Mouse (Mus musculus): ENCODE results near the gene Stt3b. TPM values are rescaled to one million over a fixed set of nuclear protein-coding genes. Genes with fewer than 3 reads are reported as not detected.
"Not testable (repeated sequence)": the region's sequence is repeated elsewhere in the genome, so short reads cannot be mapped to it uniquely, and the experiment has no call there.

Stt3b gene
- polyA plus RNA-seq, 1 experiment = not detected

GRCm38 (mm10) chr9:115287774-115288434, 22.3 kb downstream of the Stt3b start:
- Histone ChIP-seq H3K4me1 (ENCODE audit: control insufficient read depth, insufficient read depth, low read length) (peaks cover 8% of the 10 kb centered on the region; the same call in 1 of the 2 replicates), H3K4me3 (ENCODE audit: insufficient read depth, low read depth, low read length) (no peak overlapping the region), H3K27ac (ENCODE audit: insufficient read depth, low read depth, low read length) (no peak overlapping the region)
- WGBS = 87% methylated on average over 6 of the region's 6 CpGs
- TF ChIP-seq POLR2A (IDR thresholded peaks at IDR 0.05; ENCODE audit: insufficient read depth, low read depth, low read length) = no peak
- no peak for TF ChIP-seq CTCF (IDR thresholded peaks at IDR 0.05; ENCODE audit: insufficient read depth, low read depth, low read length)

GRCm38 (mm10) chr9:115284385-115284784, 25.8 kb downstream of the Stt3b start:
- Histone ChIP-seq H3K4me3 (ENCODE audit: insufficient read depth, low read depth, low read length) (no peak overlapping the region), H3K4me1 (ENCODE audit: control insufficient read depth, insufficient read depth, low read length) (peaks cover 10% of the 10 kb centered on the region; the same call in 1 of the 2 replicates), H3K27ac (ENCODE audit: insufficient read depth, low read depth, low read length) (no peak overlapping the region)
- TF ChIP-seq CTCF (IDR thresholded peaks at IDR 0.05; ENCODE audit: insufficient read depth, low read depth, low read length) (no peak), POLR2A (IDR thresholded peaks at IDR 0.05; ENCODE audit: insufficient read depth, low read depth, low read length) (no peak)
- 80% methylated on average over 4 of the region's 4 CpGs for WGBS

GRCm38 (mm10) chr9:115283403-115283802, 26.8 kb downstream of the Stt3b start:
- Histone ChIP-seq H3K4me3 (ENCODE audit: insufficient read depth, low read depth, low read length) (no peak overlapping the region), H3K27ac (ENCODE audit: insufficient read depth, low read depth, low read length) (no peak overlapping the region), H3K4me1 (ENCODE audit: control insufficient read depth, insufficient read depth, low read length) (peaks cover 10% of the 10 kb centered on the region; the same call in 1 of the 2 replicates)
- TF ChIP-seq POLR2A (IDR thresholded peaks at IDR 0.05; ENCODE audit: insufficient read depth, low read depth, low read length) = no peak
- TF ChIP-seq CTCF (IDR thresholded peaks at IDR 0.05; ENCODE audit: insufficient read depth, low read depth, low read length) = no peak
- WGBS = 96% methylated on average over 4 of the region's 4 CpGs

DNA sequence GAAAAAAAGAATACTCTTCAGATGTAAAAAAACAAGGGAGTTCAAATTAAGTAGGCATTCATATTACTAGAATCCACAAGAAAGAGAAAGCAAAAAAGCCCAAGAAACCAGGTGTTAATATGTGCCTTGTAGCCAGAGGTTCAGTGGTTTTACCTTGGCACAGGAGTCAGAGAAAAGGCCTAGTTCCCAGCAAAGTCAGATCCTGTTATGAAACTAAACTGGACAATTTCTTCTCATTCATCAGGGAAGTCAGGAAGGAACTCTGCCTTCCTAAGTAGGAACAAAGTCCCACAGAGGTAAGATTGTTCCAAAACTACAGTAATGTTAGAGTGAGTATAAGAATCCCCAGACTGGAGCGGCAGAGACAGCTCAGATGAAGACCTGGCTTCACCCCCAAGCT, 31.6 kb downstream of the Stt3b start:
- no peak for TF ChIP-seq CTCF (IDR thresholded peaks at IDR 0.05; ENCODE audit: insufficient read depth, low read depth, low read length)
- TF ChIP-seq POLR2A (IDR thresholded peaks at IDR 0.05; ENCODE audit: insufficient read depth, low read depth, low read length) = no peak
- no peak overlapping the region for H3K27ac ChIP-seq (ENCODE audit: insufficient read depth, low read depth, low read length)
- no peak overlapping the region for H3K4me3 ChIP-seq (ENCODE audit: insufficient read depth, low read depth, low read length)
- 0 out of 2 replicates have a peak, but pooled peaks cover 2% of the 10 kb centered on the region for H3K4me1 ChIP-seq (ENCODE audit: control insufficient read depth, insufficient read depth, low read length)
- WGBS = 100% methylated on average over 1 of the region's 1 CpGs

DNA sequence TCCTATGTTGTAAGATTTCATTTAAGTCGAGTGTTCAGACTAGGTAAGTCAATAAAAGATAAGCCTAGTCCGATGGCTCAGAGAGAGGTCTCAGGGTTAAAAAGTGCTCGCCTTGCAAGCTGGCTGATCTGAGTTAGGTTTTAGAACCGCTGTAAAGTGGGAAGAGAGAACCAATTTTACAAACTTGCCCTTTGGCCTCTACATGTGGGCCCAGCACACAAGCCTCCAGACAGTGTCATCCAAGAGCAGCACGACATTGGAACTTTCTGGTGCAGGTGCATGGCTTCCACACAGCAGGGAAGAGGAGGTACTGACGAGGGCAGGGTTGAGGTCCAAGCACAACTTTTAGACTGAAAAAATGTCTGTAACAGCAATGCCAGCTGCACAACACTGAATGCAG, 35.4 kb downstream of the Stt3b start:
- Histone ChIP-seq H3K27ac (ENCODE audit: insufficient read depth, low read depth, low read length) (no peak overlapping the region), H3K4me1 (ENCODE audit: control insufficient read depth, insufficient read depth, low read length) (no peaks in the 10 kb centered on the region), H3K4me3 (ENCODE audit: insufficient read depth, low read depth, low read length) (no peak overlapping the region)
- TF ChIP-seq CTCF (IDR thresholded peaks at IDR 0.05; ENCODE audit: insufficient read depth, low read depth, low read length) (no peak), POLR2A (IDR thresholded peaks at IDR 0.05; ENCODE audit: insufficient read depth, low read depth, low read length) (no peak)
- 88% methylated on average over 6 of the region's 6 CpGs for WGBS

DNA sequence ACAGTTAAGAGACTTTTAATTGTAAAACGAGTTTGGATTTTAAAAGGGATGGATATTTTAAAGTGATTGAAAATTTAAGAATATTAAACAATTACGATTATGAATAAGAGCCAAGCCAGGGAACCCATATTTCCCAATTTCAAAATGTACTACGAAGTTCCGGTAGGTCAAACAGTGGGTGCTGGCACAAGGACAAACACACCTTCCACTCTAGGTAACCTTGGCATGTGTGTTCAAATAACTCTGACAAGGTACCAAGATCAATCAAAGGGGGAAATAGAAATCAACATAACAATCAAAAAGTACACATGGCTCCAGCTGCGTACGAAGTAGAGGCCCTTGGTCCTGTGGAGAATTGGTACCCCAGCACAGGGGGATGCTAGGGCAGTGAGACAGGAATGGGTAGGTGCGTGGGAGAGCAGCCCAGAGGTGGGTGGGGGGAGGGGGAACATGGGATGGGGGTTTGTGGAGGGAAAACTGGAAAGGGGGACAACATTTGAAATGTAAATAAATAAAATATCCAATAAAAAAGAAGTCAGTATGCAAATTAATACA, 37.0 kb downstream of the Stt3b start:
- 96% methylated on average over 7 of the region's 7 CpGs for WGBS
- no peak overlapping the region for H3K4me3 ChIP-seq (ENCODE audit: insufficient read depth, low read depth, low read length)

DNA sequence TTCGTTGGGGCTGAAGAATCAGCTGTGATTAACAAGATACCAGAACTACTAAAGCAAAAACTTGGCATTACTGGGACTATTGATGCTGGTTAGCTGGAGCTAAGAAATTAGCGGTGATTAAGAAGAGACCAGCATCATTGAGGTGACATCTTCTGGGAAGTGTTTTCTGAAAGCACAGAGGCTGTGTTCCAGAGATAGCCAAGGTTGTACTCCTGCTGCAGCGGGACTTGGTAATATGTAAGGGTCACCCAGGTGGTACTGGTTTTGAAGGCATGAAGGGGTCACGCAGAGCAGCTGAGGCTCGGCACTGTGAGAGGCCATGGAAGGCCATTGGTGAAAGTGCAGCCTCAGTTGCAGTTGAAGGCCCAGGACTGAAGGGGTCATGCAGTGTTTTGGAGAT, 37.8 kb downstream of the Stt3b start:
- 92% methylated on average over 5 of the region's 5 CpGs for WGBS
- H3K4me1 ChIP-seq (ENCODE audit: control insufficient read depth, insufficient read depth, low read length); H3K27ac ChIP-seq (ENCODE audit: insufficient read depth, low read depth, low read length); H3K4me3 ChIP-seq (ENCODE audit: insufficient read depth, low read depth, low read length): not testable (repeated sequence)

More for the DNA sequence above, 37.0 kb downstream of the Stt3b start:
- TF ChIP-seq POLR2A (IDR thresholded peaks at IDR 0.05; ENCODE audit: insufficient read depth, low read depth, low read length) = no peak
- no peak for TF ChIP-seq CTCF (IDR thresholded peaks at IDR 0.05; ENCODE audit: insufficient read depth, low read depth, low read length)
- H3K4me1 ChIP-seq (ENCODE audit: control insufficient read depth, insufficient read depth, low read length) = no peaks in the 10 kb centered on the region
- H3K27ac ChIP-seq (ENCODE audit: insufficient read depth, low read depth, low read length) = no peak overlapping the region

DNA sequence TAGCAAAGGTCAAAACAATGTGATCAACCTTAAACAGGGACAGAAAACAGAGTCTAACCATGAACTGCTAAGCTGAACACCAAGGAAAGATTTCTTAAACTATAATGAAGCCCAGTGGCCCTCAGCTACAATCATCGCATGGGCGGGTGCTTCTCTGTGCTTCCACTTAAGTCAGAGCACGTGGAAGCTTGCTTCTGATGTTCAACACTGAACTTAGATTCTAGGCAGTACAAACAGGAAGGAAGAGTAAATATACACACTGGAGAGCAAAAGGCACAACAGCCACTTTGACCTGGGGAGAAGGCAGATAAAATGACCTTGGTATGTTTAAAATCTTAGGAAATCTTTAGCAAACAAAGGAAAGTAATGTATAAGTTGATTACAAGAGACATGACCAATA, 38.7 kb downstream of the Stt3b start:
- no peak for TF ChIP-seq CTCF (IDR thresholded peaks at IDR 0.05; ENCODE audit: insufficient read depth, low read depth, low read length)
- TF ChIP-seq POLR2A (IDR thresholded peaks at IDR 0.05; ENCODE audit: insufficient read depth, low read depth, low read length) = no peak
- Histone ChIP-seq H3K27ac (ENCODE audit: insufficient read depth, low read depth, low read length) (no peak overlapping the region), H3K4me1 (ENCODE audit: control insufficient read depth, insufficient read depth, low read length) (no peaks in the 10 kb centered on the region), H3K4me3 (ENCODE audit: insufficient read depth, low read depth, low read length) (no peak overlapping the region)
- 92% methylated on average over 3 of the region's 3 CpGs for WGBS

DNA sequence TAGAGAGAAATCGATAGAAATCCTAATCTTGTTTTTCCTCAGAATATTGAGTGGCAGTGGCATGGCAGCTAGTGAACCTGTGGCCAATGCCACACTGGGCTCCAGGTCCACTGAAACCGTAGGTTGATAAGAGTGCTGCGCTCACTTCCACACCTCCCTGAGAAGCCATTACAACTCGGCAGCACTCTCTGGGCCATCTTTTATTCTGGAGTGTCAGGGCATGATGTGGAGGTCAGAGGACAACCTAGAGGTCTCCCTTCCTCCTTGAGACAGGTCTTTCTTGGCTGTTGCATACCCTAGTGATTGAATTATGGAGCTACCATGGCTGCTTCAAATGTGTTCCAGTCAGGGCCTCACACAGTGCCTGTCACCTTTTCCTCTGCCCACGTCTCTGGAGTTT, 48.3 kb downstream of the Stt3b start:
- Histone ChIP-seq H3K27ac (ENCODE audit: insufficient read depth, low read depth, low read length) (no peak overlapping the region), H3K4me3 (ENCODE audit: insufficient read depth, low read depth, low read length) (no peak overlapping the region), H3K4me1 (ENCODE audit: control insufficient read depth, insufficient read depth, low read length) (0 out of 2 replicates have a peak, but pooled peaks cover 2% of the 10 kb centered on the region)
- WGBS = 81% methylated on average over 5 of the region's 5 CpGs
- TF ChIP-seq POLR2A (IDR thresholded peaks at IDR 0.05; ENCODE audit: insufficient read depth, low read depth, low read length) = no peak
- TF ChIP-seq CTCF (IDR thresholded peaks at IDR 0.05; ENCODE audit: insufficient read depth, low read depth, low read length) = no peak
